Mouse (Mus musculus): ENCODE results near the gene Zfp385c. TPM values are rescaled to one million over a fixed set of nuclear protein-coding genes. Genes with fewer than 3 reads are reported as not detected.
"Not testable (repeated sequence)": the region's sequence is repeated elsewhere in the genome, so short reads cannot be mapped to it uniquely, and the experiment has no call there.

The Zfp385c gene
- total RNA-seq, 2 experiments from 2014 or later: 0.62 to 1.5 TPM

- intact Hi-C loops (cut with DNase I; ENCODE audit: low total_unique reads): no loop called here
- no peak for DNase-seq
These were observed 82.1 kb downstream of the Zfp385c start for GRCm38 (mm10) chr11:100609997-100610680.

GRCm38 (mm10) chr11:100609355-100609996 is 82.8 kb downstream of the Zfp385c start:
- intact Hi-C loops (cut with DNase I; ENCODE audit: low total_unique reads): no loop called here
- DNase-seq: no peak

GRCm38 (mm10) chr11:100608796-100609195 is 83.5 kb downstream of the Zfp385c start:
- intact Hi-C loops (cut with DNase I; ENCODE audit: low total_unique reads): no loop called here
- DNase-seq: no peak

GRCm38 (mm10) chr11:100607121-100607520 is 85.1 kb downstream of the Zfp385c start:
- intact Hi-C loops (cut with DNase I; ENCODE audit: low total_unique reads): no loop called here
- no peak for DNase-seq

- no peak for DNase-seq
- intact Hi-C loops (cut with DNase I; ENCODE audit: low total_unique reads): no loop called here
These were observed 86.8 kb downstream of the Zfp385c start for GRCm38 (mm10) chr11:100605451-100605850.

GRCm38 (mm10) chr11:100604321-100605005 is 87.8 kb downstream of the Zfp385c start:
- no peak for DNase-seq
- intact Hi-C loops (cut with DNase I; ENCODE audit: low total_unique reads): no loop called here

- intact Hi-C loops (cut with DNase I; ENCODE audit: low total_unique reads): no loop called here
These were observed 88.4 kb downstream of the Zfp385c start for GRCm38 (mm10) chr11:100603813-100604212.

GRCm38 (mm10) chr11:100603155-100603554 is 89.1 kb downstream of the Zfp385c start:
- intact Hi-C loops (cut with DNase I; ENCODE audit: low total_unique reads): no loop called here
- no peak for DNase-seq

More at GRCm38 (mm10) chr11:100603813-100604212, 88.4 kb downstream of the Zfp385c start:
- DNase-seq: no peak

- no peak for DNase-seq
- intact Hi-C loops (cut with DNase I; ENCODE audit: low total_unique reads): no loop called here
These were observed 90.9 kb downstream of the Zfp385c start for GRCm38 (mm10) chr11:100601372-100601771.

- intact Hi-C loops (cut with DNase I; ENCODE audit: low total_unique reads): no loop called here
These were observed 94.2 kb downstream of the Zfp385c start for GRCm38 (mm10) chr11:100598074-100598473.

GRCm38 (mm10) chr11:100595533-100595932 is 96.7 kb downstream of the Zfp385c start:
- DNase-seq: no peak
- intact Hi-C loops (cut with DNase I; ENCODE audit: low total_unique reads): no loop called here

More at GRCm38 (mm10) chr11:100598074-100598473, 94.2 kb downstream of the Zfp385c start:
- no peak for DNase-seq

- intact Hi-C loops (cut with DNase I; ENCODE audit: low total_unique reads): no loop called here
- DNase-seq: no peak
These were observed 97.6 kb downstream of the Zfp385c start for GRCm38 (mm10) chr11:100594608-100595007.

GRCm38 (mm10) chr11:100592346-100593046 is 99.8 kb downstream of the Zfp385c start:
- DNase-seq: no peak
- intact Hi-C loops (cut with DNase I; ENCODE audit: low total_unique reads): no loop called here

- intact Hi-C loops (cut with DNase I; ENCODE audit: low total_unique reads): no loop called here
- no peak for DNase-seq
These were observed 103.8 kb downstream of the Zfp385c start for GRCm38 (mm10) chr11:100588462-100588861.

GRCm38 (mm10) chr11:100585148-100585547 is 107.1 kb downstream of the Zfp385c start:
- intact Hi-C loops (cut with DNase I; ENCODE audit: low total_unique reads): no loop called here
- no peak for DNase-seq

GRCm38 (mm10) chr11:100584561-100584961 is 107.7 kb downstream of the Zfp385c start:
- intact Hi-C loops (cut with DNase I; ENCODE audit: low total_unique reads): no loop called here
- no peak for DNase-seq

- intact Hi-C loops (cut with DNase I; ENCODE audit: low total_unique reads): no loop called here
- no peak for DNase-seq
These were observed 109.4 kb downstream of the Zfp385c start for GRCm38 (mm10) chr11:100582836-100583235.

- intact Hi-C loops (cut with DNase I; ENCODE audit: low total_unique reads); DNase-seq: not testable (repeated sequence)
These were observed 109.8 kb downstream of the Zfp385c start for GRCm38 (mm10) chr11:100582413-100582812.

GRCm38 (mm10) chr11:100581756-100582155 is 110.5 kb downstream of the Zfp385c start:
- intact Hi-C loops (cut with DNase I; ENCODE audit: low total_unique reads): no loop called here
- DNase-seq: no peak

- intact Hi-C loops (cut with DNase I; ENCODE audit: low total_unique reads): no loop called here
- no peak for DNase-seq
These were observed 112.0 kb downstream of the Zfp385c start for GRCm38 (mm10) chr11:100580275-100580674.
